Mouse (Mus musculus): ENCODE measurements around the gene Uqcc1. TPM values are rescaled to one million over a fixed set of nuclear protein-coding genes. Genes with fewer than 3 reads are reported as not detected.

The Uqcc1 gene
- total and polyA plus RNA-seq, 3 experiments = 35.3 to 55.2 (median 49.8) TPM

DNA sequence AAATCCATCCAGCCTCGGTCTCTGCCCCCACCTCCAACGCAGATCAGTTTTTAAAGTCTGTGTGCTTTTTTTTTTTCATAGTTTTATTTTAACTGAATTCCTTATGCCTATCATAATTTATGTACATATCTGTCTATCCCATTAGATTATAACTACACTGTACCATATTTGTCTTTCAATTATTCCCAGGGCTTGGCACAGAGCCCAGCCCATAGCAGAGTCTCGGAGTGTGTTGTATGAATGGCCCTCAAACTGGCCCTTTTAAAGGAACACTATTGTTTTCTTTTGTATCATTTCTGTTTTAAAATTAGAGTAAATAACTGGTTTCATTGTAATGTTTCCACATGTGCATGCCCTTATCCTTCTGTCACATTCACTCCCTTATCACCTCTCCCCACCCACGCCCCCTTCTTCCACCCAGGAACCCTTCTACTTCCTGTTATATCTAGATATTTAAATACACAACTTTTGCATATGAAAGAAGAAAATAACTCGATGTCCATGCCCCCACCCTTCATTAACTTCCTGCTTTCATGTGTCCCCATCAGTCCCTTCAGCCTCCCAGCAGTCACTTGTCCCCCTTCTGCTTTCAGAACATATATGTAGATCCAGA is 17.4 kb upstream of the Uqcc1 start:
- Histone ChIP-seq H3K9me3 (replicated peaks; ENCODE audit: low read length) (no peaks in the 10 kb centered on the region), H3K4me2 (ENCODE audit: insufficient read depth, low read depth, poor library complexity, severe bottlenecking) (no peak overlapping the region), H3K4me1 (ENCODE audit: control insufficient read depth in 1 of 2, insufficient read depth in 2 of 2) (no peaks in the 10 kb centered on the region; a peak in 1 of 4 replicates), H3K36me3 (replicated peaks in 1 of 2; ENCODE audit: control insufficient read depth in 1 of 2, insufficient read depth in 1 of 2, low read length in 1 of 2) (no peaks in the 10 kb centered on the region), H3K9ac (ENCODE audit: insufficient read depth, low read depth) (no peak overlapping the region), H3K27ac (ENCODE audit: insufficient read depth, low read depth) (no peak overlapping the region), H3K27me3 (replicated peaks) (peaks cover 2% of the 10 kb centered on the region), H3K4me3 (replicated peaks in 1 of 3; ENCODE audit: low read depth in 2 of 3, low read length in 2 of 3, poor library complexity in 1 of 3) (no peak overlapping the region), H3K79me2 (replicated peaks; ENCODE audit: control insufficient read depth, extremely low read depth, insufficient read depth, poor library complexity, severe bottlenecking) (no peaks in the 10 kb centered on the region)
- in situ Hi-C loops (cut with MboI; ENCODE audit: low pct_ligation_motif_present, low pct_unique_long_range_greater_than_20kb, low sequenced_read_pairs) (loop anchor here (25.0 kb wide), 1 partner anchor 260 kb away; the partner anchor contains the start of gene Trpc4ap), dilution Hi-C loops (cut with MboI; ENCODE audit: extremely low pct_ligation_motif_present, extremely low pct_unique_long_range_greater_than_20kb, low sequenced_read_pairs) (no loop called here)
- TF ChIP-seq SMC3 (IDR thresholded peaks at IDR 0.05; ENCODE audit: low read depth, low read length) (no peak), E2F4 (IDR thresholded peaks at IDR 0.05; ENCODE audit: insufficient replicate concordance, low read depth, low read length) (no peak), TBP (conservative IDR thresholded peaks at IDR 0.05; ENCODE audit: low read depth, low read length) (no peak)
- DNase-seq (ENCODE audit: extremely low read depth) = no peak

DNA sequence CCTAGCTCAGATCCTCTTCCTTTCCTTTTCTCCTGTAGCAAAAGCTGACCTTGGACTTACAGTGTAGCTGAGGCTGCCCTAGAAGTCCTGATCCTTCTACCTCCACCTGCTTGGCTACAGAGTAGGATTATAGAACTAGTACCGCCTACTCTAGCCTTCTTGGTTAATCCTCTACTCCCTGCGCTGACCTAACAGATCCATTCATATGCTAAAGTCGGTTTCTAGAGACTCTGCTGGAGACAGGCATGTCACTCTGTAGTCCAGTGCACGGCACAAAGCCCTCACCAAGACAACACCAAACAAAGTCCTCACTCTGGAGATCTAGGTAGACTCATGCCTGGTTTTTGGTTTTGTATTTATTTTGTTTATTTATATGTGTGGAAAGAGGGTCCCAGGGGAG is 16.4 kb upstream of the Uqcc1 start:
- no peak for DNase-seq (ENCODE audit: extremely low read depth)
- H3K4me3 ChIP-seq (replicated peaks in 1 of 3; ENCODE audit: low read depth in 2 of 3, low read length in 2 of 3, poor library complexity in 1 of 3) = no peak overlapping the region
- H3K27ac ChIP-seq (ENCODE audit: insufficient read depth, low read depth) = no peak overlapping the region
- H3K27me3 ChIP-seq (replicated peaks) = peaks cover 1% of the 10 kb centered on the region
- in situ Hi-C loops (cut with MboI; ENCODE audit: low pct_ligation_motif_present, low pct_unique_long_range_greater_than_20kb, low sequenced_read_pairs) (loop anchor here (25.0 kb wide), 1 partner anchor 259 kb away; the partner anchor contains the start of gene Trpc4ap), dilution Hi-C loops (cut with MboI; ENCODE audit: extremely low pct_ligation_motif_present, extremely low pct_unique_long_range_greater_than_20kb, low sequenced_read_pairs) (no loop called here)
- H3K9me3 ChIP-seq (replicated peaks; ENCODE audit: low read length) = no peaks in the 10 kb centered on the region
- H3K4me2 ChIP-seq (ENCODE audit: insufficient read depth, low read depth, poor library complexity, severe bottlenecking) = no peak overlapping the region
- H3K9ac ChIP-seq (ENCODE audit: insufficient read depth, low read depth) = no peak overlapping the region
- H3K4me1 ChIP-seq (ENCODE audit: control insufficient read depth in 1 of 2, insufficient read depth in 2 of 2) = no peaks in the 10 kb centered on the region; a peak in 1 of 4 replicates
- H3K36me3 ChIP-seq (replicated peaks in 1 of 2; ENCODE audit: control insufficient read depth in 1 of 2, insufficient read depth in 1 of 2, low read length in 1 of 2) = no peaks in the 10 kb centered on the region
- H3K79me2 ChIP-seq (replicated peaks; ENCODE audit: control insufficient read depth, extremely low read depth, insufficient read depth, poor library complexity, severe bottlenecking) = no peaks in the 10 kb centered on the region
- TF ChIP-seq RAD21 (IDR thresholded peaks at IDR 0.05; ENCODE audit: low read depth, low read length) (no peak), TCF12 (IDR thresholded peaks at IDR 0.05; ENCODE audit: low read depth, low read length) (no peak), NELFE (IDR thresholded peaks at IDR 0.05; ENCODE audit: low read depth, low read length) (no peak), BHLHE40 (IDR thresholded peaks at IDR 0.05; ENCODE audit: low read depth, low read length) (no peak), USF1 (IDR thresholded peaks at IDR 0.05; ENCODE audit: low read depth, low read length) (no peak), USF2 (conservative IDR thresholded peaks at IDR 0.05; ENCODE audit: low read depth, low read length) (no peak), CHD2 (IDR thresholded peaks at IDR 0.05; ENCODE audit: low read length) (no peak), ZNF384 (IDR thresholded peaks at IDR 0.05; ENCODE audit: low read depth, low read length) (no peak), TBP (conservative IDR thresholded peaks at IDR 0.05; ENCODE audit: low read depth, low read length) (no peak)

DNA sequence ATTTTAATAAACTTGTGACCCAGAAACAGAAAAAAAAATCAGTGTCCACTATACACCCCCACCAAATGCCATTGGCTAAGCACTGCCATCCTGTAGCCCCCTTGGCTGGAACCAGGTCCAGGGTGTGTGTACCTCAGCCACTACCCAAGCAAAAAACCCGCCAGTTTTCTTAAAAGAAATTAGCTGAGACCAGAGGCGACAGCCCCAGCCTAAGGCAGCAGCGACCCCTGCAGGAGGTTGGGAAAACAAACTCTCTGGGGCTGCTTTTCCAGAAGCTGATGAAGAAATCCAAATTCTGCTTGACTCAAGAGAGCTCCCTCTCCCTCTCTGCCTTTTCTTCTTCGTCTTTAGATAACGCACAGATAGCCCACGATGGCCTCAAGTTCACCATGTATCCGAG is 16.0 kb upstream of the Uqcc1 start:
- peaks cover 1% of the 10 kb centered on the region for H3K27me3 ChIP-seq (replicated peaks)
- no peaks in the 10 kb centered on the region for H3K36me3 ChIP-seq (replicated peaks in 1 of 2; ENCODE audit: control insufficient read depth in 1 of 2, insufficient read depth in 1 of 2, low read length in 1 of 2)
- no peak overlapping the region for H3K27ac ChIP-seq (ENCODE audit: insufficient read depth, low read depth)
- dilution Hi-C loops (cut with MboI; ENCODE audit: extremely low pct_ligation_motif_present, extremely low pct_unique_long_range_greater_than_20kb, low sequenced_read_pairs) = no loop called here
- H3K4me2 ChIP-seq (ENCODE audit: insufficient read depth, low read depth, poor library complexity, severe bottlenecking) = no peak overlapping the region
- peak; percentile 67 for DNase-seq (ENCODE audit: extremely low read depth)
- in situ Hi-C loops (cut with MboI; ENCODE audit: low pct_ligation_motif_present, low pct_unique_long_range_greater_than_20kb, low sequenced_read_pairs) = loop anchor here (25.0 kb wide), 1 partner anchor 259 kb away; the partner anchor contains the start of gene Trpc4ap
- no peak overlapping the region for H3K9ac ChIP-seq (ENCODE audit: insufficient read depth, low read depth)
- no peaks in the 10 kb centered on the region for H3K9me3 ChIP-seq (replicated peaks; ENCODE audit: low read length)
- H3K4me3 ChIP-seq (replicated peaks in 1 of 3; ENCODE audit: low read depth in 2 of 3, low read length in 2 of 3, poor library complexity in 1 of 3) = no peak overlapping the region
- H3K4me1 ChIP-seq (ENCODE audit: control insufficient read depth in 1 of 2, insufficient read depth in 2 of 2) = no peaks in the 10 kb centered on the region; a peak in 1 of 4 replicates
- H3K79me2 ChIP-seq (replicated peaks; ENCODE audit: control insufficient read depth, extremely low read depth, insufficient read depth, poor library complexity, severe bottlenecking) = no peaks in the 10 kb centered on the region
- TF ChIP-seq E2F4 (IDR thresholded peaks at IDR 0.05; ENCODE audit: insufficient replicate concordance, low read depth, low read length) (peak; percentile 84; the same call in 1 of the 2 replicates), ZC3H11A (IDR thresholded peaks at IDR 0.05; ENCODE audit: low read depth, low read length) (peak; percentile 10; the same call in 1 of the 2 replicates), TBP (conservative IDR thresholded peaks at IDR 0.05; ENCODE audit: low read depth, low read length) (no peak), CTCF (conservative IDR thresholded peaks at IDR 0.05 in 1 of 2, IDR thresholded peaks at IDR 0.05 in 1 of 2; ENCODE audit: low read depth in 2 of 2, low read length in 2 of 2) (peak; percentile 77 to 96), IRF4 (IDR thresholded peaks at IDR 0.05; ENCODE audit: low read depth, low read length) (no peak), SMC3 (IDR thresholded peaks at IDR 0.05; ENCODE audit: low read depth, low read length) (peak; percentile 78), RAD21 (IDR thresholded peaks at IDR 0.05; ENCODE audit: low read depth, low read length) (peak; percentile 93), ZKSCAN1 (IDR thresholded peaks at IDR 0.05; ENCODE audit: borderline replicate concordance, low read depth, low read length) (no peak)

All from CH12.LX (cell line).